Mouse (Mus musculus): ENCODE measurements around the gene Slc25a29. TPM values are rescaled to one million over a fixed set of nuclear protein-coding genes. Genes with fewer than 3 reads are reported as not detected.

Gene Slc25a29
- polyA plus RNA-seq, 1 experiment from 2014 or later, result 7.1 TPM

- H3K4me2 ChIP-seq (ENCODE audit: low read length), result no peak overlapping the region
- H3K36me3 ChIP-seq (ENCODE audit: control insufficient read depth, insufficient read depth, low read length), result peaks cover 14% of the 10 kb centered on the region
- WGBS, result 59% methylated on average over 8 of the region's 8 CpGs
- H3K9ac ChIP-seq (ENCODE audit: low read length), result no peak overlapping the region
- no peak overlapping the region for H3K4me3 ChIP-seq (ENCODE audit: low read depth, low read length)
- ATAC-seq (replicated peaks; ENCODE audit: low FRiP score, low TSS enrichment, low read depth) (no peak), DNase-seq (ENCODE audit: low spot score) (no peak)
- H3K9me3 ChIP-seq (ENCODE audit: control insufficient read depth, low read length), result no peaks in the 10 kb centered on the region
- no peak overlapping the region for H3K27ac ChIP-seq (ENCODE audit: low read depth)
- no peaks in the 10 kb centered on the region for H3K4me1 ChIP-seq (replicated peaks; ENCODE audit: control insufficient read depth, insufficient read depth, low read length)
- no peaks in the 10 kb centered on the region for H3K27me3 ChIP-seq (replicated peaks; ENCODE audit: control insufficient read depth, insufficient read depth, low read length)
These were observed 12.6 kb downstream of the Slc25a29 start for GRCm38 (mm10) chr12:108823036-108823435.

GRCm38 (mm10) chr12:108820461-108820860 is 15.2 kb downstream of the Slc25a29 start:
- Histone ChIP-seq H3K4me3 (ENCODE audit: low read depth, low read length) (no peak overlapping the region), H3K27me3 (replicated peaks; ENCODE audit: control insufficient read depth, insufficient read depth, low read length) (no peaks in the 10 kb centered on the region), H3K4me2 (ENCODE audit: low read length) (no peak overlapping the region), H3K4me1 (replicated peaks; ENCODE audit: control insufficient read depth, insufficient read depth, low read length) (no peaks in the 10 kb centered on the region), H3K9ac (ENCODE audit: low read length) (no peak overlapping the region), H3K9me3 (ENCODE audit: control insufficient read depth, low read length) (no peaks in the 10 kb centered on the region), H3K27ac (ENCODE audit: low read depth) (no peak overlapping the region), H3K36me3 (ENCODE audit: control insufficient read depth, insufficient read depth, low read length) (peaks cover 25% of the 10 kb centered on the region)
- 91% methylated on average over 4 of the region's 4 CpGs for WGBS
- DNase-seq (ENCODE audit: low spot score) (no peak), ATAC-seq (replicated peaks; ENCODE audit: low FRiP score, low TSS enrichment, low read depth) (no peak)

- Histone ChIP-seq H3K9me3 (ENCODE audit: control insufficient read depth, low read length) (no peaks in the 10 kb centered on the region), H3K4me2 (ENCODE audit: low read length) (no peak overlapping the region), H3K4me1 (replicated peaks; ENCODE audit: control insufficient read depth, insufficient read depth, low read length) (no peaks in the 10 kb centered on the region), H3K36me3 (ENCODE audit: control insufficient read depth, insufficient read depth, low read length) (peaks cover 44% of the 10 kb centered on the region), H3K27ac (ENCODE audit: low read depth) (no peak overlapping the region), H3K27me3 (replicated peaks; ENCODE audit: control insufficient read depth, insufficient read depth, low read length) (no peaks in the 10 kb centered on the region), H3K4me3 (ENCODE audit: low read depth, low read length) (no peak overlapping the region), H3K9ac (ENCODE audit: low read length) (no peak overlapping the region)
- 81% methylated on average over 11 of the region's 11 CpGs for WGBS
- ATAC-seq (replicated peaks; ENCODE audit: low FRiP score, low TSS enrichment, low read depth), result no peak
- DNase-seq (ENCODE audit: low spot score), result no peak
These were observed 19.1 kb downstream of the Slc25a29 start for GRCm38 (mm10) chr12:108816569-108816968.

- ATAC-seq (replicated peaks; ENCODE audit: low FRiP score, low TSS enrichment, low read depth), result no peak
- peaks cover 51% of the 10 kb centered on the region for H3K36me3 ChIP-seq (ENCODE audit: control insufficient read depth, insufficient read depth, low read length)
- WGBS, result 88% methylated on average over 6 of the region's 6 CpGs
These were observed 21.2 kb downstream of the Slc25a29 start for GRCm38 (mm10) chr12:108814470-108814869.

GRCm38 (mm10) chr12:108812463-108812862 is 23.2 kb downstream of the Slc25a29 start:
- no peak overlapping the region for H3K4me3 ChIP-seq (ENCODE audit: low read depth, low read length)
- H3K9ac ChIP-seq (ENCODE audit: low read length), result no peak overlapping the region
- no peak overlapping the region for H3K27ac ChIP-seq (ENCODE audit: low read depth)
- H3K4me2 ChIP-seq (ENCODE audit: low read length), result no peak overlapping the region
- no peaks in the 10 kb centered on the region for H3K9me3 ChIP-seq (ENCODE audit: control insufficient read depth, low read length)
- no peaks in the 10 kb centered on the region for H3K4me1 ChIP-seq (replicated peaks; ENCODE audit: control insufficient read depth, insufficient read depth, low read length)
- no peak for ATAC-seq (replicated peaks; ENCODE audit: low FRiP score, low TSS enrichment, low read depth)
- DNase-seq (ENCODE audit: low spot score), result no peak
- peaks cover 58% of the 10 kb centered on the region for H3K36me3 ChIP-seq (ENCODE audit: control insufficient read depth, insufficient read depth, low read length)
- 79% methylated on average over 6 of the region's 6 CpGs for WGBS
- no peaks in the 10 kb centered on the region for H3K27me3 ChIP-seq (replicated peaks; ENCODE audit: control insufficient read depth, insufficient read depth, low read length)

More at GRCm38 (mm10) chr12:108814470-108814869, 21.2 kb downstream of the Slc25a29 start:
- Histone ChIP-seq H3K27me3 (replicated peaks; ENCODE audit: control insufficient read depth, insufficient read depth, low read length) (no peaks in the 10 kb centered on the region), H3K4me1 (replicated peaks; ENCODE audit: control insufficient read depth, insufficient read depth, low read length) (no peaks in the 10 kb centered on the region), H3K4me2 (ENCODE audit: low read length) (no peak overlapping the region), H3K9ac (ENCODE audit: low read length) (no peak overlapping the region), H3K9me3 (ENCODE audit: control insufficient read depth, low read length) (no peaks in the 10 kb centered on the region), H3K27ac (ENCODE audit: low read depth) (no peak overlapping the region), H3K4me3 (ENCODE audit: low read depth, low read length) (no peak overlapping the region)
- DNase-seq (ENCODE audit: low spot score), result no peak

GRCm38 (mm10) chr12:108811133-108811532 is 24.6 kb downstream of the Slc25a29 start:
- no peak for ATAC-seq (replicated peaks; ENCODE audit: low FRiP score, low TSS enrichment, low read depth)
- H3K9ac ChIP-seq (ENCODE audit: low read length), result no peak overlapping the region
- H3K27me3 ChIP-seq (replicated peaks; ENCODE audit: control insufficient read depth, insufficient read depth, low read length), result no peaks in the 10 kb centered on the region
- no peak overlapping the region for H3K4me3 ChIP-seq (ENCODE audit: low read depth, low read length)
- H3K36me3 ChIP-seq (ENCODE audit: control insufficient read depth, insufficient read depth, low read length), result peaks cover 55% of the 10 kb centered on the region
- H3K9me3 ChIP-seq (ENCODE audit: control insufficient read depth, low read length), result no peaks in the 10 kb centered on the region
- no peaks in the 10 kb centered on the region for H3K4me1 ChIP-seq (replicated peaks; ENCODE audit: control insufficient read depth, insufficient read depth, low read length)
- 55% methylated on average over 2 of the region's 2 CpGs for WGBS
- H3K4me2 ChIP-seq (ENCODE audit: low read length), result no peak overlapping the region
- no peak for DNase-seq (ENCODE audit: low spot score)
- no peak overlapping the region for H3K27ac ChIP-seq (ENCODE audit: low read depth)

- DNase-seq (ENCODE audit: low spot score), result no peak
- 80% methylated on average over 7 of the region's 7 CpGs for WGBS
- no peak overlapping the region for H3K4me3 ChIP-seq (ENCODE audit: low read depth, low read length)
- H3K4me1 ChIP-seq (replicated peaks; ENCODE audit: control insufficient read depth, insufficient read depth, low read length), result no peaks in the 10 kb centered on the region
- H3K36me3 ChIP-seq (ENCODE audit: control insufficient read depth, insufficient read depth, low read length), result peaks cover 48% of the 10 kb centered on the region
- no peaks in the 10 kb centered on the region for H3K9me3 ChIP-seq (ENCODE audit: control insufficient read depth, low read length)
- no peak overlapping the region for H3K4me2 ChIP-seq (ENCODE audit: low read length)
- no peak overlapping the region for H3K9ac ChIP-seq (ENCODE audit: low read length)
- ATAC-seq (replicated peaks; ENCODE audit: low FRiP score, low TSS enrichment, low read depth), result no peak
- H3K27ac ChIP-seq (ENCODE audit: low read depth), result no peak overlapping the region
- H3K27me3 ChIP-seq (replicated peaks; ENCODE audit: control insufficient read depth, insufficient read depth, low read length), result no peaks in the 10 kb centered on the region
These were observed 25.4 kb downstream of the Slc25a29 start for GRCm38 (mm10) chr12:108810309-108810708.

GRCm38 (mm10) chr12:108809771-108810170 is 25.9 kb downstream of the Slc25a29 start:
- no peak overlapping the region for H3K27ac ChIP-seq (ENCODE audit: low read depth)
- H3K9ac ChIP-seq (ENCODE audit: low read length), result no peak overlapping the region
- ATAC-seq (replicated peaks; ENCODE audit: low FRiP score, low TSS enrichment, low read depth), result no peak
- H3K27me3 ChIP-seq (replicated peaks; ENCODE audit: control insufficient read depth, insufficient read depth, low read length), result no peaks in the 10 kb centered on the region
- no peak overlapping the region for H3K4me2 ChIP-seq (ENCODE audit: low read length)
- H3K4me1 ChIP-seq (replicated peaks; ENCODE audit: control insufficient read depth, insufficient read depth, low read length), result no peaks in the 10 kb centered on the region
- no peaks in the 10 kb centered on the region for H3K9me3 ChIP-seq (ENCODE audit: control insufficient read depth, low read length)
- no peak overlapping the region for H3K4me3 ChIP-seq (ENCODE audit: low read depth, low read length)
- peaks cover 43% of the 10 kb centered on the region for H3K36me3 ChIP-seq (ENCODE audit: control insufficient read depth, insufficient read depth, low read length)
- WGBS, result 67% methylated on average over 1 of the region's 1 CpGs
- no peak for DNase-seq (ENCODE audit: low spot score)

- Histone ChIP-seq H3K27me3 (replicated peaks; ENCODE audit: control insufficient read depth, insufficient read depth, low read length) (no peaks in the 10 kb centered on the region), H3K9ac (ENCODE audit: low read length) (no peak overlapping the region), H3K4me1 (replicated peaks; ENCODE audit: control insufficient read depth, insufficient read depth, low read length) (no peaks in the 10 kb centered on the region), H3K27ac (ENCODE audit: low read depth) (no peak overlapping the region), H3K4me3 (ENCODE audit: low read depth, low read length) (no peak overlapping the region), H3K9me3 (ENCODE audit: control insufficient read depth, low read length) (no peaks in the 10 kb centered on the region), H3K4me2 (ENCODE audit: low read length) (no peak overlapping the region), H3K36me3 (ENCODE audit: control insufficient read depth, insufficient read depth, low read length) (peaks cover 30% of the 10 kb centered on the region)
- no peak for DNase-seq (ENCODE audit: low spot score)
- ATAC-seq (replicated peaks; ENCODE audit: low FRiP score, low TSS enrichment, low read depth), result no peak
- 77% methylated on average over 2 of the region's 2 CpGs for WGBS
These were observed 27.2 kb downstream of the Slc25a29 start for GRCm38 (mm10) chr12:108808465-108808864.

All from intestine, embryonic 14.5 days (tissue).